Mouse (Mus musculus) CD8-positive naive resting alpha-beta T cell, adult 57 days (primary cell): ENCODE results near the gene Qk. TPM values are rescaled to one million over a fixed set of nuclear protein-coding genes. Genes with fewer than 3 reads are reported as not detected.

Experiments used
- total RNA-seq: library from RNA; stranded (reverse); gene quantifications from one replicate; pipeline ENCODE4 v1.2.4, GENCODE M21; 2023

Gene Qk
- total RNA-seq, result 56.3 TPM

GRCm38 (mm10) chr17:10319685-10320455, at the start of gene Qk:
Qk (minus strand) TSS chr17:10319854.

